8 mouse cellular contexts compared by ENCODE assay signal in the genomic region with DNA sequence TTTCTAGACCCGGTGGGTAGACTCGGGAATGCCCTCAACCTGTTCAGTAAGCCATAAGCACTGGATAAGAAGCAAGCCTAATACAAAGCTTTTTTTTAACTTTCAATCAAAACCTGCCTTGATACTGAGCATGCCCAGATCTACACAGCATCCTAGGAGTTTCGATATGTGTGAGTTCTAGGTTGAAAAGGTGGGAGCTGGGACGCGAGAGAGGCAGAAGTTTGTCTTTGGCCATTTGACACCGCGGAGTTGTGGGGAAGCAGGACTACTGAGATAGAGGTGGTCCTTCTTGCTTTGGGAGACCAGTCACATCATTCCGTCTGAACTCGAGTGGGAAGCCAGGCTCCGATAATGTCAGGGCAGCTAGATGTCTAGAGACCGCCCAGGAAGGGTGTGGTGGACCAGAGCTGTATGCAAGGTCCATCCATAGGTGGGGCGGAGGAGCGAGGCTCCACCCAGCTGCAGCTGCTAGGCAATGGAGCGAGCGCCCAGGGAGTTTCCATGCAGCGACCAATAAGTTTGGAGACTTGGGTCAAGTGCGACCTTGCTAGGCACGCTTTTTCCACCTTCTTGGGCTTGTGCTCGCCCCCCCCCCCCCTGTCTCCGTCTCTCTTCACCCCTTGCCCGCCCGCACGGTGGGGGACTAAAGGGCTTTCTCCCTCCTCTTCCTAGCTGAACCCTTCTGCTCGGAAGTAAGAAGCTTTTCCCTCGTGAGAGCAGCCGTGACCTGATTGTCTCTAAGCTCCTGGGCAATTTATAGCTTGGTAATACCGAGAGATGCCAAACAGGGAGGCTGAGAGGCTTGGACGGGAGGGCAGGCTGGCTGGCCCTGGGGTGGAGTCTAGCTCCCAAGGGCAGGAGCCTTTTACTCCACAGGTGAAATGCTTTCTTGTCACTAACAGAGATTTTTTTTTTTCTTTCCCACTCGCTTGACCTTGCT. TPM values are rescaled to one million over a fixed set of nuclear protein-coding genes. Genes with fewer than 3 reads are reported as not detected.
DNase-seq lines count a peak whose midpoint lies in the region; ATAC-seq lines count a peak whose summit lies in the region.

No protein-coding gene starts in this region.

- no peak overlapping the region for H3K27ac ChIP-seq in kidney, embryonic 14.5 days (ENCODE audit: low read depth, low read length)
- no peak overlapping the region for H3K27ac ChIP-seq in kidney, embryonic 15.5 days
- H3K27ac ChIP-seq in limb, embryonic 15.5 days = no peak overlapping the region

- no peaks in the 10 kb centered on the region for H3K9me3 ChIP-seq in kidney, embryonic 14.5 days (ENCODE audit: control insufficient read depth, low read length)
- no peaks in the 10 kb centered on the region for H3K9me3 ChIP-seq in kidney, embryonic 15.5 days (replicated peaks)
- no peaks in the 10 kb centered on the region for H3K9me3 ChIP-seq in limb, embryonic 15.5 days

- peaks cover 7% of the 10 kb centered on the region; the same call in 1 of the 2 replicates for H3K4me1 ChIP-seq in kidney, embryonic 14.5 days (ENCODE audit: control insufficient read depth, insufficient read depth, low read length)
- H3K4me1 ChIP-seq in kidney, embryonic 15.5 days = peaks cover 19% of the 10 kb centered on the region
- H3K4me1 ChIP-seq in limb, embryonic 15.5 days = peaks cover 8% of the 10 kb centered on the region

- H3K4me3 ChIP-seq in kidney, embryonic 14.5 days (ENCODE audit: low read length) = peak overlapping the region; percentile 46
- peak overlapping the region; percentile 43 for H3K4me3 ChIP-seq in kidney, embryonic 15.5 days (replicated peaks)
- peak overlapping the region; percentile 39 for H3K4me3 ChIP-seq in limb, embryonic 15.5 days

- no peak overlapping the region for H3K9ac ChIP-seq in kidney, embryonic 14.5 days (ENCODE audit: low read depth, low read length)
- H3K9ac ChIP-seq in kidney, embryonic 15.5 days = no peak overlapping the region
- no peak overlapping the region for H3K9ac ChIP-seq in limb, embryonic 15.5 days

- under 1% methylated on average over 28 of the region's 29 CpGs for WGBS in kidney, embryonic 14.5 days
- WGBS in kidney, embryonic 15.5 days = 2% methylated on average over 28 of the region's 29 CpGs
- 2% methylated on average over 29 of the region's 29 CpGs for WGBS in limb, embryonic 15.5 days

- peaks cover 14% of the 10 kb centered on the region for H3K27me3 ChIP-seq in kidney, embryonic 14.5 days (ENCODE audit: control insufficient read depth, insufficient read depth, low read length)
- H3K27me3 ChIP-seq in kidney, embryonic 15.5 days = peaks cover 40% of the 10 kb centered on the region
- peaks cover 27% of the 10 kb centered on the region for H3K27me3 ChIP-seq in limb, embryonic 15.5 days

- ATAC-seq in kidney, embryonic 14.5 days (ENCODE audit: low FRiP score, low TSS enrichment) = peak; percentile 89
- peak; percentile 90 for ATAC-seq in kidney, embryonic 15.5 days (replicated peaks; ENCODE audit: low FRiP score)
- peak; percentile 63 for ATAC-seq in limb, embryonic 15.5 days (ENCODE audit: insufficient number of reproducible peaks, low FRiP score, low TSS enrichment, low read depth)

- H3K36me3 ChIP-seq in kidney, embryonic 14.5 days (ENCODE audit: control insufficient read depth, insufficient read depth, low read length) = no peaks in the 10 kb centered on the region
- no peaks in the 10 kb centered on the region for H3K36me3 ChIP-seq in kidney, embryonic 15.5 days
- no peaks in the 10 kb centered on the region for H3K36me3 ChIP-seq in limb, embryonic 15.5 days

- DNase-seq in kidney, adult 9 months = no peak
- peak; percentile 83 for DNase-seq in cerebellum, adult 9-10 months
- peak; percentile 39 to 46 for DNase-seq in frontal cortex, postnatal 10 days (ENCODE audit: low spot score in 2 of 2)
- DNase-seq in retina, embryonic 14.5 days (ENCODE audit: low spot score) = peak; percentile 77
- DNase-seq in urinary bladder, postnatal 36 days (ENCODE audit: low spot score in 2 of 2) = no peak

- peak overlapping the region; percentile 92 for H3K4me2 ChIP-seq in kidney, embryonic 14.5 days (replicated peaks; ENCODE audit: low read depth, low read length)
- peak overlapping the region; percentile 94 for H3K4me2 ChIP-seq in kidney, embryonic 15.5 days
- peak overlapping the region; percentile 87 for H3K4me2 ChIP-seq in limb, embryonic 15.5 days

RNA-seq across cellular contexts. Expression of a gene that starts 0.7 kb away (rescaled TPM):
- 1.0 and 1.3 TPM in 2 replicates for polyA plus RNA-seq in kidney, embryonic 14.5 days (2014; fragmentation: Nextera tagmentation; extraction: Ambion mirVana)
- 1.3 and 3.6 TPM in 2 replicates for polyA plus RNA-seq in kidney, embryonic 15.5 days (2015; fragmentation: Nextera tagmentation; extraction: Ambion mirVana)
- polyA plus RNA-seq in limb, embryonic 15.5 days (2015; fragmentation: Nextera tagmentation; extraction: Ambion mirVana) = 1.1 and 1.4 TPM in 2 replicates

Comparison
In these comparisons a context has a peak if more than half of its experiments do, and no peak if none do; other contexts are left out.
1. DNase-seq: peak in cerebellum, adult 9-10 months (single experiment), frontal cortex, postnatal 10 days (2 of 2) and retina, embryonic 14.5 days (single experiment); none in kidney, adult 9 months (single experiment) and urinary bladder, postnatal 36 days (0 of 2).
2. Peak in every context shown above with its lines, with median percentiles within 50 percentile points of each other: ATAC-seq, H3K4me2 ChIP-seq and H3K4me3 ChIP-seq.